Mouse (Mus musculus): ENCODE measurements around the gene Tbc1d16. TPM values are rescaled to one million over a fixed set of nuclear protein-coding genes. Genes with fewer than 3 reads are reported as not detected.

Gene Tbc1d16
- total RNA-seq, 2 experiments from 2014 or later: 0.84 TPM; not detected in 1

DNA sequence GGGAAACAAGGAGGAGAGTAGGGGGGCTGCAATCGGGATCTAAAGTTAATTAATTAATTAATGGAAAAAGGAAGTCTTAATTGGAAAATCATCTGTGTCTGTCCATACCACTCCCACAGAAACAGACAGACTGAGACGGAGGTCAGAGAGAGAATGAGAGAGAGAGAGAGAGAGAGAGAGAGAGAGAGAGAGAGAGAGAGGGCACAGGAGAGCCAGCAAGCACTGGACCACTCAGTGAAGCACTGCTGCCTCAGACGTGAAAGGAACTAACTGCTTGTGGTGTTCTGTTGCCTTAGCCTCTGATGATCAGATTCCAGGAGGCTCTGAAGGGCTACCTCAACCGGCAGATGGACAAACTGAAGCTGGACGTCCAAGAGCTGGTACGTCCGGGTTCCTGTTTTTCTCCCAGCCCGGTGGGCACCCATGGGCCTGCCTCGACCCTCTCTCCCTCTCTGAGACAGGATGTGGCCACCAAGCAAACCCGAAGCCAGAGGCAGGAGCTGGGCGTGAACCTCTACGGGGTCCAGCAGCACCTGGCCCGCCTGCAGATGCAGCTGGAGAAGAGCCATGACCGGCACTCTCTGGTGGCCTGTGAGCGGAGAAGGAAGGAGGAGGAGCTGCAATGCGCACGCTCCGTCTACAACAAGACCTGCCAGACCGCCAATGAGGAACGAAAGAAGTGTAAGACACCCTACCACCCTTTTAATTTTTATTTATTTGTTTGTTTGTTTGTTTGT lies 9.4 kb upstream of the Tbc1d16 start:
- no peak for ATAC-seq (replicated peaks; ENCODE audit: low FRiP score, poor library complexity, severe bottlenecking)

DNA sequence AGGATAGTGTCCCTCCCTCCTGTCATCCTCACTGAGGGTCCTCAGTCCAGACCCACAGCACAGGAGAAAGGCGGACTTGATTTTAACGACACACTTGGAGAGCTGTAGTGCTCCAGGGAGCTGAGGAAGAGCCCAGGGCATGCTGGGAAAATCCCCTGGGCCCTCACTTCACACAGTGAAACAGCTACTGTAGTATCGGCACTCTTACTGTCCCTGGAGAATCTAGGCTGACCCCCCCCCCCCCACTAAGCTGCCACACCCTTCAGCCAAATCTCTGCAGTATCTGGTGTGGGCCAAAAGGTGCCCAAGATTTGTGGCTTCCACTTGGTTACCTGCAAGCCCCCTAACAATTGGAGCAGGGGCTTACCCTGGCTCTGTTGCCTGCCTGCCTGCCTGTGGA lies 8.7 kb upstream of the Tbc1d16 start:
- ATAC-seq (replicated peaks; ENCODE audit: low FRiP score, poor library complexity, severe bottlenecking): no peak

DNA sequence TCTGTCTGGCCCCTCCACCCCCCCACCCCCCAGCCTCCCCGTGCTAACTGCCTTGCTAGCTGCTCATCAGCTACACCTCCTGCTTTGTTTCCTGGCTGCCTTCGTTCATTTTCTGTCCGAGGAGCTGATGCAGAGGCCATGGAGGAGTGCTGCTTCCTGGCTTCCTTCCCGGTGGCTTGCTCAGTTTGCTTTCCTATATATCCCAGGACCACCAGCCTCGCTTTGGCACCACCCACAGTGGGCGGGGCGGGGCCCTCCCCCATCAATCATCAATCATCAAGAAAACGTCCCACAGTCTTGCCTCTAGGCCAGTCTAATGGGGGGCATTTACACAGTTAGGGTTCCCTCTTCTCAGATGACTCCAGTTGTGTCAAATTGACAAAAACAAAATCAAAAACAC lies 8.1 kb upstream of the Tbc1d16 start:
- ATAC-seq (replicated peaks; ENCODE audit: low FRiP score, poor library complexity, severe bottlenecking): no peak

DNA sequence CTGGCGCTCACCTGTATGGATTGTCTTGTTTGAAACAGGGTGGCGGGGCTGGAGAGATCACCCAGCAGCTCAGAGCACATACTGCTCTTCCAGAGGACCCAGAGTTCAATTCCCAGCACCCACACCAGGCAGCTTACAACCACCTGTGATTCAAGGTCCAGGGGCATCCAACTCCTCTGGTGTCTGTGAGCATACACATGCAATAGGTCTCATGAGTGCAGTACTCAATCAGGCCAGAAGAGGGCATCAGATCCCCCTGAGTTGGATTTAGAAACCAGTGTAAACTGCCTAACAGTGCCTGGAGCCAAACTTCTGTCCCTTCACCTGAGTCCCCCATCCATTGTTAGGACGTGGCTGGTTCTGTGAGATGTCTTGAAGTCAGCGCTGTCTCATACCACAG lies 7.3 kb upstream of the Tbc1d16 start:
- ATAC-seq (replicated peaks; ENCODE audit: low FRiP score, poor library complexity, severe bottlenecking): no peak; the same call in 1 of the 2 replicates

DNA sequence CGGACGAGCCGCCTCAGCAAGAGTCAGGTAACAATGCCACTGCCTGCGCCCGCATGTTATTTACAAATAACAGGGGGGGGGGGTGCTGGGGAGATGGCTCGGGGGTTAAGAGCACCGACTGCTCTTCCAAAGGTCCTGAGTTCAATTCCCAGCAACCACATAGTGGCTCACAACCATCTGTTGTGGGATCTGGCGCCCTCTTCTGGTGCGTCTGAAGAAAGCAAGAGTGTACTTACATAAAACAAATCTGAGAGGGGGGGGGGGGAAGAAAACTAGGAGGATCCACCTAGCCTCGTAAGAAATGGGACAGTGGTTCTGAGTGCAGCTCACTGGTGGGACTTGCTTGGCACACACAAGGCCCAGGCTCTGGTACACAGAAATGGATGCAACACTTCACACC lies 6.5 kb upstream of the Tbc1d16 start:
- no peak for ATAC-seq (replicated peaks; ENCODE audit: low FRiP score, poor library complexity, severe bottlenecking)

GRCm38 (mm10) chr11:119228846-119229626 lies 737 bp upstream of the Tbc1d16 start:
- ATAC-seq (replicated peaks; ENCODE audit: low FRiP score, poor library complexity, severe bottlenecking): no peak

- ATAC-seq (replicated peaks; ENCODE audit: low FRiP score, poor library complexity, severe bottlenecking): no peak
These were observed 708 bp downstream of the Tbc1d16 start for GRCm38 (mm10) chr11:119227591-119227990.

DNA sequence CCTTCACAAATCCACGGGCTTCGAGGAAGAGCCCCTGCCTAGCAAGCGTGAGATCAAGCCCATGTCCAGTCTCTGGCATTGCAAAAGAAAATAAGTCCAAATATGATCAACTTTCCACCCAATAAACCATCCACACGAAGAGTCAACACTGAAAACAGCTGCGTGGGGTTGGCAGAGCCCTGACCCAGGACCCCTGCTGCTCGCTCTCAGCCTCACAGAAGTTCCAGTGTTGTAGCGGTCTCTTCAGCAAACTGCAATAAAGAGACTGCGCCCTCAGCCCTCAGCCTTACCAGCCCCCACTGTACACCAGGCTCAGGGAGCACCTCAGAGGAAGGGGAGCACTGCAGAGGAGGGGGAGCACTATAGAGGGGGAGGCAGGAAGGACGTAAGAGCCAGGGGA lies 2.7 kb downstream of the Tbc1d16 start:
- ATAC-seq (replicated peaks; ENCODE audit: low FRiP score, poor library complexity, severe bottlenecking): no peak

- ATAC-seq (replicated peaks; ENCODE audit: low FRiP score, poor library complexity, severe bottlenecking): no peak
These were observed 3.4 kb downstream of the Tbc1d16 start for GRCm38 (mm10) chr11:119224926-119225325.

- ATAC-seq (replicated peaks; ENCODE audit: low FRiP score, poor library complexity, severe bottlenecking): no peak
These were observed 5.0 kb downstream of the Tbc1d16 start for GRCm38 (mm10) chr11:119223124-119223890.

DNA sequence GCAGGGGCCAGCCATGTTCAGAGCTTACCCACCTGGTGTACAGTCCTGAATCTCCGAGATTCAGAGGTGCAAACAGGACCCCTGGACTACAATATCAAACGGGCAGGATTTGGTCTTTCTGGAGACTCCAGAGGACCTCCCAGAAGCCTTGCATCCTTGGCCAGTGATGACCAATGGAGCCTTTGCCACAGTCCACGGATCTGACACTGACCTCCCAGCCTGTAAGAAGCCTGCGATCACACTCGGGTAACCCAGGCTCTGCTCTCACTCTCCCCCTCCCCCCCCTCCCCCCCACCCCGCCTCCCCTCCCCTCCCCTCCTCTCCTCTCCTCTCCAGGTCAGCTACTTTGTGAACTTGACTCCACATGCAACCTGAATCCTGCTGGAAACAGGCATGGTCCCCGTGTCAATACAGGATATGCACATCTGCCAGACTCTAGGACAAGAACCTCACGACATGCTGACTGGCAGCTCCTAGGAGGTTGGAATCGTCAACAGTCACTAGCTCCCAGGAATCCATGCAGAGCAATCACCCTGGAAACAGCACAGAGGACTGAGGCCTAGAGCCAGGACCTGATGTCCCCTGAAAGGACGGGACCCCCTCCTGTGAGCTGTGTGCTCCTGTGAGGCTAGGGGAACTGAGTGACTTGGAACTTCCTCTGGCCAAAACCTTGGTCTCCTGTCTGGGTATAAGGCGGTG lies 6.3 kb downstream of the Tbc1d16 start:
- no peak for ATAC-seq (replicated peaks; ENCODE audit: low FRiP score, poor library complexity, severe bottlenecking)

- no peak for ATAC-seq (replicated peaks; ENCODE audit: low FRiP score, poor library complexity, severe bottlenecking)
These were observed 8.4 kb downstream of the Tbc1d16 start for GRCm38 (mm10) chr11:119219816-119220465.

DNA sequence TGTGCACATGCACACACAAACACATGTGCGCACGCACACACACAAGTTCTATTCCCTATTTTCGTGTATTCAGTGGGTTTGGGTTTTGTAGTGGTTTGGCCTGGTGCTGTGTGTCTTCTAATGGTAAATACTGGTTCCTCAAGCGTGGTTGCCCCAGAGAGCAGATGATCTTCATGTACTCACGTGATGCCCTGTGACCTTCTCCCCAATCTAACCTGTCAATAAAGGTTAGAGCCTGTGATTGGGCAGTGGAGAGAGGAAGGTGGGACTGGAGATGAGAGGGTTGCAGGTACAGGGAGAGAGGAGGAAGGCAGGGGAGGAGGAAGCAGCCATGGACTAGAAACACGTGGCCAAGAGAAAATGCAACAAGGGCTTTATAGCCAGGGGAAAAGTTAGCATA lies 10.4 kb downstream of the Tbc1d16 start:
- no peak for ATAC-seq (replicated peaks; ENCODE audit: low FRiP score, poor library complexity, severe bottlenecking)

DNA sequence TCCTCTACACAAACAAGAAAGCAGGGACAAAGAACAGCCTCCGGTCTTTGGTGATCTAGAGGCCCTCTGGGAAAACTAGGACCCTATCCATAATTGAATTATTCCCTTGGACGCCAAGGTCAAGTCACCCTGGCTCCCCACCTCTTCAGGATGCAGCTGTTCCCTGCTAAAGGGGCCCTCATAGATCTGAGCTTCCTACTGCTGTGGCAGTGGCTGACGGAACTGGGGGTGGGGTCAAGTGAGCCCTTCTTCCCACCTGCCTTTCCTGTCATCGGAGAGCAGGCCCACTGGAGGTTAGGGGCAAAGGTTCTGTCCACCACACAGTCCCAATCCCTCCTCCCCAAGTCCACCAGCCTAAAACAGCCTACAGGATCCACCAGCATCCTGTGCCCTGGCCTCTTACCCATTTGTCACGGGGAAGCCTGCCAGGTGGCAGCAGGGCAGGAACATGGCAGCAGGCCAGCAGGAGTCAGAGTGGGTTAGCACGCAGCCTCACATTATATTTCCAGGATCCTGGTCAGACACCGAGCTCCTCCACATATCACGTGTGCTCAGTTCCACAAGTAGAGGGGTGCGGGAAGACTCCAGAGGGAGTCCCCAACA lies 12.3 kb downstream of the Tbc1d16 start:
- no peak for ATAC-seq (replicated peaks; ENCODE audit: low FRiP score, poor library complexity, severe bottlenecking)

- ATAC-seq (replicated peaks; ENCODE audit: low FRiP score, poor library complexity, severe bottlenecking): no peak
These were observed 13.0 kb downstream of the Tbc1d16 start for GRCm38 (mm10) chr11:119215038-119215904.

- no peak for ATAC-seq (replicated peaks; ENCODE audit: low FRiP score, poor library complexity, severe bottlenecking)
These were observed 15.0 kb downstream of the Tbc1d16 start for GRCm38 (mm10) chr11:119213166-119213885.

- no peak for ATAC-seq (replicated peaks; ENCODE audit: low FRiP score, poor library complexity, severe bottlenecking)
These were observed 16.5 kb downstream of the Tbc1d16 start for GRCm38 (mm10) chr11:119211604-119212309.
